Mouse (Mus musculus) heart, postnatal 36 days (tissue): ENCODE results near the gene Hnrnpu. TPM values are rescaled to one million over a fixed set of nuclear protein-coding genes. Genes with fewer than 3 reads are reported as not detected.
"Not testable (repeated sequence)": the region's sequence is repeated elsewhere in the genome, so short reads cannot be mapped to it uniquely, and the experiment has no call there.

Experiments used
- DNase-seq, 2 experiments: peaks; one replicate each; pipeline ENCODE4 v3.0.0; 2021 to 2022
- intact Hi-C: fragments of 180-260 bp; cut with DNase I; formaldehyde crosslinking; loops from one replicate; pipeline ENCODE4 v1.15.1; 2025
- total RNA-seq, 2 experiments: library from RNA; stranded (reverse); gene quantifications; 2 replicates each; pipeline ENCODE4 v1.2.3; 2021

Gene Hnrnpu
- total RNA-seq, result 100 to 1,000 TPM; 167 to 200 TPM

- intact Hi-C loops, result loop anchor here (1.0 to 2.0 kb wide), 3 partner anchors 32 to 111 kb away; partner anchors contain the start of gene Efcab2
- peak; percentile 97 for DNase-seq
These were observed at the start of gene Hnrnpu for GRCm38 (mm10) chr1:178337551-178338317. Hnrnpu (minus strand) TSS chr1:178337797.

DNA sequence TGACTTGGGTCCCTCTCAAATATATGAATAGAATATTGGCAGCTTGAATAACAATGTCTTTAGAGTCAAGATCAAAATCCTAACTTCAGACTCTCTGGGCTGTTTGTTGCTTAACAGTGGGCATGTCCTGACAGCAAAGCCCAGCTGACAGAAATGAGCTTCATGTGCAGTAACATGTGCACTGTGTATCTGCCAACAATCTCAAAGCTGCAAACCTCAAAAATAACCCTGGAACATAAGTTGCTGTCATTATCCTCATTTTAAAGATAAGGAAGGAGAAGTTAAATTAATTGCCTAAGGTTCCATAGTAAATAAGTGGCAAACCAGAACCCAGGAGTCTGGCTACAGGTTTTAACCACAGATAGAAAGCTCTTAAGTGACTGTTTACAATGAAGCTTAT lies 44.6 kb upstream of the Hnrnpu start:
- intact Hi-C loops, result no loop called here
- DNase-seq, result no peak

GRCm38 (mm10) chr1:178379224-178379623 lies 41.6 kb upstream of the Hnrnpu start:
- intact Hi-C loops, result no loop called here
- DNase-seq, result no peak

GRCm38 (mm10) chr1:178378115-178378514 lies 40.5 kb upstream of the Hnrnpu start:
- DNase-seq, result no peak
- intact Hi-C loops, result no loop called here

DNA sequence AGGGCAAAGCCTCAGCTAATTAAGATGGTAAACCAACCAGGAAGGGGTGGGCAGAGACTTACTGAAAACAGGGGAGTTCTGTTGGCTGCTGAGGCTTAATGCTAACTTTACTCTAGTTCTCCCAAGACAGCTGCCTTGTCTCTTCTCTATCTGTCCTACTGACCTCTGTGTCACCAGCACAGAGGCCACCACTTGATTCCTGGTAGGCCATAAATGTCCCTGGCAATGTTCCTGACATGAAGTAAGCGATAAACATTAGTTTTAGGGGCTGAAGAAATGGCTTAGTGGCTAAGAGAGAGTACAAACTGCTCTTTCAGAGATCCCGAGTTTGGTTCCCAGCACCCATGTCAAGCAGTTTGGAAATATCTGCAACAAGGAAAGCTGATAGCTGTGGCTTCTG lies 39.3 kb upstream of the Hnrnpu start:
- intact Hi-C loops, result no loop called here
- DNase-seq, result no peak

GRCm38 (mm10) chr1:178376061-178376460 lies 38.5 kb upstream of the Hnrnpu start:
- intact Hi-C loops, result no loop called here
- DNase-seq, result no peak

DNA sequence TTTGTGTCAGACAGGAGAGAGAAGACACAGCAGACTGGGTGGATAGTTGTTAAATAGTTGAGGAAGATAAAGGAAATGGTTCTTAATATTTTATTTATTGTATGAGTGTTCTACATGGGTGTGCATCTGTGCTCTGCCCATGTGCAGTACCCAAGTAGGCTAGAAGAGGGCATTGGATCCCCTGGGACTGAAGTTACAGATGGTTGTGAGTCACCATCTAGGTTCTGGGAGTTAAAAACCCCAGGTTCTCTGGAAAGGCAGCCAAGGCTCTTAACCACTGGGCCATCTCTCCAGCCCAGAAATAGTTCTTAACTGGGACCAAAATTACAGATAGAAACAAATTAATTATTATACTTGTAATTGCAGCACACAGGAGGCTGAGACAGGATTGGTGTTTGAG lies 37.8 kb upstream of the Hnrnpu start:
- intact Hi-C loops, result no loop called here

DNA sequence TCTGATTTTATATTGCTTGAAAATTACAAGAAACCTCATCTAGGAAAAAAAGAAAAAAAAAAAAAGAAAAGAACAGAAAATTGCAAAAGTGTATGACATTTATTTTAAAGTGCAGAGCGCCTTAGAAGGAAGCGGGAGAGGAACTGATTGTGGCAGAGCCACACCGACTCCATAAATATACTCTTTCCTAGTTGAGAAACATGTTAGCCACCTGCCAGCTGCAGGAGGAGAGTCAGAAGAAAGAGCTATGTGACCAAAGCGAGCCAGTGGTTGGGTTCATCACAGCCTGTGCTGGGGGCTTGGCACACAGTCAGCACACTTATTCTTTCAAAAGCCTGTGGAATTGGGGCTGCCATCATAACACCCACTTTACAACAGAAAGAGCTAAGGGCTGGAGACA lies 35.1 kb upstream of the Hnrnpu start:
- no peak for DNase-seq
- intact Hi-C loops, result no loop called here

More for the DNA sequence above, 37.8 kb upstream of the Hnrnpu start:
- no peak for DNase-seq

DNA sequence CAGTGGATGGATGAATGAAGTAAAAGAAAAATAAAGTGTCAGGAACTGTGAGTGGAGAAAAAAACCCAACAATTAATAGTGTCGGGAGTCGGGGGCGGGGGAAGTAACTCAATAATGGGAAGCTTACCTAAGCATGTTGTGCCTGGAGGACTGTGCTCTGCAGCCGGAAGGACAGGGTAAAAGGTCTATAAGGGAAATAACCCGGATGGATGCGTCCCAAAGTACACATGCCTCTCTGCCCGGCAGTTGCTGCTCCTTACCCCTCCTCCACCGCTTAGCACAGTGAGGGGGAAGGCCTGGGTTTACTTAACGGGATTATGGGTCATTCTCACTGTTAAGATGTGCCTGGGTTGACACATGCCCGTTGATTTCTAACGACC lies 31.7 kb upstream of the Hnrnpu start:
- intact Hi-C loops, result loop anchor here (1.0 to 2.0 kb wide), 3 partner anchors 32 to 50 kb away; partner anchors contain the start of genes Cox20 and Hnrnpu
- peak in 1 of 2 experiments; percentile 45 for DNase-seq

- intact Hi-C loops, result loop anchor here (1.0 to 2.0 kb wide), 3 partner anchors 31 to 50 kb away; partner anchors contain the start of genes Cox20 and Hnrnpu
These were observed 31.1 kb upstream of the Hnrnpu start for GRCm38 (mm10) chr1:178368548-178369271.

DNA sequence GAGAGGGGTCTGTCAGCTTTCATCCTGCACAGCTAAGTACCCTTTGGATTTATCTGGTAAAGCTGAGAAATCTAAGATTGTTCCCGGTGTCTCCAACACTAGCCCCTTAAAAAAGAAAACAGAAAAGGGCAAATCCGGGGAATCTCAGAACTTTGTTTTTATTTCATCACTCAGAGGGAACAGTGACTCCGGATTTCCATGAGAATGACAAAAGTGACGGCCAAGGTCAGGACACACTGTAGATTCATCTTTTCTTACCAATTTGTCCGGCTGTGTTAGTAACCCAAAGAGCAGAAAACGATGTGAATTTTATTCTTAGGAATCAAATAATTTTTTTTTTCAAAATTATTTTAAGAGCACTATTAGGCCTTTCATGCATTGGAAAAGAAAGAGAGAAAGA lies 30.5 kb upstream of the Hnrnpu start:
- intact Hi-C loops, result loop anchor here (2.0 kb wide), 1 partner anchor 49 kb away; the partner anchor contains the start of gene Cox20
- peak in 1 of 2 experiments; percentile 7 for DNase-seq

More at GRCm38 (mm10) chr1:178368548-178369271, 31.1 kb upstream of the Hnrnpu start:
- DNase-seq, result peak; percentile 90 to 93

- intact Hi-C loops, result no loop called here
- DNase-seq, result no peak
These were observed 27.6 kb upstream of the Hnrnpu start for GRCm38 (mm10) chr1:178365171-178365570.

DNA sequence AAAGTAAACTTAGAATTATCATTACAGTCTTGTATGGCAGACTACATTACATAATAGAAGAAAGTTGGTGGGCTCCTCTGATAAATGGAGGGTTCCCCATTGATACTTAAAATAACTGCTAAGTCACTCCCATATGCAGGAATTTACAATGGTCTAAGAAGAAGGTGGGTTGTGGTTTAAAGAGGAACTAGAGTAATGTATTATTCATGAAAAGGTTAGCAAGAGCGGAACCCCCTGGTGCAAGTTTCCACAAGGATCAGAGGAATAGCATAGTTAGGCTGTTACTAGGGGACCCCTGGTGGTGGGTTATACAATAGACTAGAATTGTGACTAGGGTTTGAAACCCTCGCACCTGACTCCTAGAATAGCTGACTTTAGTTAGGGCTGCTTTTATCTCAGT lies 23.1 kb upstream of the Hnrnpu start:
- DNase-seq, result no peak
- intact Hi-C loops, result no loop called here

DNA sequence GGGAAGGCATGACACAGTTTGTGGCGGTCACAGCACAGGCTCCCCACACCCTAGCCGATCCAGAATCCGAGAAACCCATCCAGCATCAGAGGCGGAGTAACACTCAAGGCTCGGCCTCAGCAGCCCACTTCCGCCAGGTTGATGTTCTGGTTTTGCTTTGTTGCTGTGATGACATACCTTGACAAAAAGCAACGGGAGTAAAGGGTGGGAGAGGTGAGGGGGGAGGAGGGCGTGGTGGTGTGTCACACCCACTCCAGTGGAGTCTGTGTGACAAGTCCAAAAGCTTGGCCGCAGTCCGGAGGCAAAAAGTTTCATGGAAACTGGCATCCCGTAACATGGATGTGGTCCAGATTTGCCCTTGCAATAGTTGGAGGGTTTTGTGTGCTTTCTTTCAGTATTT lies 22.7 kb upstream of the Hnrnpu start:
- DNase-seq, result no peak
- intact Hi-C loops, result no loop called here

- DNase-seq, result peak in 1 of 2 experiments; percentile 7
- intact Hi-C loops, result no loop called here
These were observed 20.4 kb upstream of the Hnrnpu start for GRCm38 (mm10) chr1:178357776-178358710.

- DNase-seq, result no peak
- intact Hi-C loops, result no loop called here
These were observed 17.0 kb upstream of the Hnrnpu start for GRCm38 (mm10) chr1:178354576-178354975.

DNA sequence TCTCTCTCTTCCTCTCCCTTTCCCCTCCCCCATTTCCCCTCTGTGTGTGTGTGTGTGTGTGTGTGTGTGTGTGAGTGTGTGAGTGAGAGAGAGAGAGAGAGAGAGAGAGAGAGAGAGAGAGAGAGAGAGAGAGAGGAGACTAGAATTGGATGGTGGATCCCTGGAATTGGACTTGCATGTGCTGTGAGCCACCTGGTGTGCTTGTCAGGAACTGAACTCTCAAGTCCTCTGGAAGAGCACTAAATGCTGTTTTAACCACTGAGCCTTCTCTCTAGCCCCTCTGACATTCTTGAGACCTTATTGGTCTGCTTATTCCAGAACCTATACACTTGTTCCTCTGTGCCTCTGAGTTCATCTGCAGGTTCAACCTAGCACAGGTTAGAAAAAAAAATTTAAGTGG lies 14.0 kb upstream of the Hnrnpu start:
- DNase-seq, result no peak
- intact Hi-C loops, result no loop called here

- no peak for DNase-seq
- intact Hi-C loops, result no loop called here
These were observed 13.2 kb upstream of the Hnrnpu start for GRCm38 (mm10) chr1:178350792-178351191.

- DNase-seq, intact Hi-C loops: not testable (repeated sequence)
These were observed 6.6 kb upstream of the Hnrnpu start for GRCm38 (mm10) chr1:178344071-178344805.

DNA sequence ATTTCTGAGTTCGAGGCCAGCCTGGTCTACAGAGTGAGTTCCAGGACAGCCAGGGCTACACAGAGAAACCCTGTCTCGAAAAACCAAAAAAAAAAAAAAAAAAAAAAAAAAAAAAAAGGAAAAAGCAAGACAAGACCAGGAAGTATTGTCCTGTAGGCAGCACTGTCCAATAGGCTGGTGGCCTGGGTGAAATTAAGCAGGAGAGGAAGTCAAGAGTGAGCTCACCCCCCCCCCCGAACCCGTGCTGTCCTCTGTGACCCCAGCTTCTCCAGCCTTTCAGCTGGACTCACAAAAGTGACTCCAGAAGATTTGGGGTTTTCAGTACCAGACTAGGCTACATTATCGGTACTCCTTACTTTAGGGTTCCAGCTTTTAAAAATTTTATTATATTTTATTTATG lies 5.0 kb upstream of the Hnrnpu start:
- intact Hi-C loops, result no loop called here
- no peak for DNase-seq
